Mouse (Mus musculus): ENCODE results near the gene Srr. TPM values are rescaled to one million over a fixed set of nuclear protein-coding genes. Genes with fewer than 3 reads are reported as not detected.

Srr gene
- polyA plus RNA-seq, 1 experiment from 2014 or later = 34.3 TPM

DNA sequence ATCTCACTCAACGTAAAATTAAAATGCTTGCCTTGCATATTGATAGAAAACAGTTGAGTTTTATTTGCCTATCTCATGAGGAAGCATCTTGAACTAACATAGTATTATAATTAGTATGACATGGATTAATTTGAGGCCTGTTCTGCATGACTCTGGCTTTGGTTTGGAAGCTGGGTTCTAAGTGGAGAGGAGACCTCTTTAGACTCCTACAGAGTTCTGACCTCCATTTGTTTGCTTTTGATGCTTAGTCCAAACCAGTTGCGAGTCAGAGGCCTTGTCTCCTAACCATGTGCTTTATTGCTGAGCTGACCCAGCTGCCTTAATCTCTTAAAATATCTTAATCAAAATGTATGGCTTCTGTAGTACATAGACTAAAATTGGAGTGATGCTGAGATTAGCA lies 31.9 kb upstream of the Srr start:
- Histone ChIP-seq H3K27ac (ENCODE audit: low read depth, low read length) (no peak overlapping the region), H3K4me1 (ENCODE audit: control insufficient read depth, insufficient read depth, low read length) (no peaks in the 10 kb centered on the region), H3K36me3 (ENCODE audit: control insufficient read depth, insufficient read depth, low read length) (no peaks in the 10 kb centered on the region), H3K27me3 (ENCODE audit: control insufficient read depth, insufficient read depth, low read length) (no peaks in the 10 kb centered on the region), H3K9ac (ENCODE audit: low read length) (no peak overlapping the region), H3K9me3 (ENCODE audit: control insufficient read depth, low read length) (no peaks in the 10 kb centered on the region), H3K4me3 (ENCODE audit: low read depth, low read length) (no peak overlapping the region), H3K4me2 (ENCODE audit: low read depth) (no peak overlapping the region)
- ATAC-seq (ENCODE audit: insufficient read depth, low FRiP score, low TSS enrichment) (no peak), DNase-seq (ENCODE audit: low spot score) (no peak)
- 87% methylated on average over 2 of the region's 2 CpGs for WGBS

DNA sequence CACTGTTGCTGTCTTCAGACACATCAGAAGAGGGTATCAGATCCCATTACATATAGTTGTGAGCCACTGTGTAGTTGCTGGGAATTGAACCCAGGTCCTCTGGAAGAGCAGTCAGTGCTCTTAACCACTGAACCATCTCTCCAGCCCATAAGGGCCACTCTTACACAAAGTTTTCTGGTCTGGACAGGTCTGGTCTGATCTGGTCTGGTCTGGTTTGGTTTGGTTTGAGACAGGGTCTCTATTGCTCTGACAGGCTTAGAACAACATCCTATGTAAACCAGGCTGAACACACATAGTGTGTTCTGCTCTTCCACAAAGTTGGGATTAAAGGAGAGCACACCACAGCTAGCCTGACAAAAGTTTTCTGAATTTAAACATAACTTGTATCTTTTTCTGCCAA lies 30.3 kb upstream of the Srr start:
- Histone ChIP-seq H3K9ac (ENCODE audit: low read length) (no peak overlapping the region), H3K4me1 (ENCODE audit: control insufficient read depth, insufficient read depth, low read length) (no peaks in the 10 kb centered on the region), H3K36me3 (ENCODE audit: control insufficient read depth, insufficient read depth, low read length) (no peaks in the 10 kb centered on the region), H3K4me3 (ENCODE audit: low read depth, low read length) (no peak overlapping the region), H3K9me3 (ENCODE audit: control insufficient read depth, low read length) (no peaks in the 10 kb centered on the region), H3K27ac (ENCODE audit: low read depth, low read length) (no peak overlapping the region), H3K4me2 (ENCODE audit: low read depth) (no peak overlapping the region), H3K27me3 (ENCODE audit: control insufficient read depth, insufficient read depth, low read length) (no peaks in the 10 kb centered on the region)
- no peak for DNase-seq (ENCODE audit: low spot score)
- no peak for ATAC-seq (ENCODE audit: insufficient read depth, low FRiP score, low TSS enrichment)

DNA sequence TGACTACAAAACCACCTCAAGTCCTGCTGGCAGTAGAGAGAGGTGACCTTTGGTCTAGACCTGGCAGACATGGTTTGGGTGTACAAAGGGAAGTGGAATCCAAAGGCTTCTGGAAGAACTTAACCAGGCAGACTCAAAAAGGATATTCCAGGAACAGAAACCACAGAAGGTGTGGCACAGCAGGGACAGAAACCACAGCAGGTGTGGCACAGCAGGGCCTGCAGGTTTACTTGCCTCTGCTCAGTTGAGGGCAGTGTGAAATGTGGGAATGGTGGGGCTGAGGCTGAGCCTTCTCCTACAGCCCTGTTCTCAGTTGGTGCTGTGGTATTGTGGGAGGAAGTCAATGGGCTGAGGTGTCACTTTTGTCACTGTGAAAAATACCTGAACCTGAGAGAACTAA lies 29.2 kb upstream of the Srr start:
- H3K4me1 ChIP-seq (ENCODE audit: control insufficient read depth, insufficient read depth, low read length) = no peaks in the 10 kb centered on the region
- H3K4me2 ChIP-seq (ENCODE audit: low read depth) = no peak overlapping the region
- DNase-seq (ENCODE audit: low spot score) = no peak
- no peaks in the 10 kb centered on the region for H3K9me3 ChIP-seq (ENCODE audit: control insufficient read depth, low read length)
- H3K27ac ChIP-seq (ENCODE audit: low read depth, low read length) = no peak overlapping the region
- no peak overlapping the region for H3K4me3 ChIP-seq (ENCODE audit: low read depth, low read length)
- H3K9ac ChIP-seq (ENCODE audit: low read length) = no peak overlapping the region
- H3K27me3 ChIP-seq (ENCODE audit: control insufficient read depth, insufficient read depth, low read length) = no peaks in the 10 kb centered on the region
- no peaks in the 10 kb centered on the region for H3K36me3 ChIP-seq (ENCODE audit: control insufficient read depth, insufficient read depth, low read length)
- ATAC-seq (ENCODE audit: insufficient read depth, low FRiP score, low TSS enrichment) = no peak

DNA sequence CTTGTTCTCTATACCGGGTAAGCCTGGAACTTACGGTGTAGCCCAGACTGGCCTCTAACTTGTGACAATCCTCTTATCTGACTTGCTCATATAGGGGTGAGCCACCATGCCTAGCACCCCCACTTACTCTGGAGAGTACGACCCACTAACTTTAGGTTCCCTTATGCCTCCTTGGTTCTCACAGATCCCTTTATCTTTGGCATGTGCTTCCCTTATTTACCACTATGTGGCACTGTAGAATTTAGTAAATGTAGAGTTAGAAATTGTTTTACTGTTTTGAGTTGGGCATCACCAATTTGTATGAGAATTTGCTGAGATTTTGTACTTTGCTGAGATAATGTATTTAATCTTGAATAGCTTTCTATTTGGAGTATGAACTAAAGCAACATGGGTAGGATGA lies 20.6 kb upstream of the Srr start:
- H3K9me3 ChIP-seq (ENCODE audit: control insufficient read depth, low read length) = no peaks in the 10 kb centered on the region
- no peak overlapping the region for H3K27ac ChIP-seq (ENCODE audit: low read depth, low read length)
- no peaks in the 10 kb centered on the region for H3K27me3 ChIP-seq (ENCODE audit: control insufficient read depth, insufficient read depth, low read length)
- H3K4me2 ChIP-seq (ENCODE audit: low read depth) = no peak overlapping the region
- no peak overlapping the region for H3K9ac ChIP-seq (ENCODE audit: low read length)
- DNase-seq (ENCODE audit: low spot score) = no peak
- no peak for ATAC-seq (ENCODE audit: insufficient read depth, low FRiP score, low TSS enrichment)
- WGBS = 79% methylated on average over 3 of the region's 3 CpGs
- H3K4me3 ChIP-seq (ENCODE audit: low read depth, low read length) = no peak overlapping the region
- no peaks in the 10 kb centered on the region for H3K36me3 ChIP-seq (ENCODE audit: control insufficient read depth, insufficient read depth, low read length)
- no peaks in the 10 kb centered on the region for H3K4me1 ChIP-seq (ENCODE audit: control insufficient read depth, insufficient read depth, low read length)

DNA sequence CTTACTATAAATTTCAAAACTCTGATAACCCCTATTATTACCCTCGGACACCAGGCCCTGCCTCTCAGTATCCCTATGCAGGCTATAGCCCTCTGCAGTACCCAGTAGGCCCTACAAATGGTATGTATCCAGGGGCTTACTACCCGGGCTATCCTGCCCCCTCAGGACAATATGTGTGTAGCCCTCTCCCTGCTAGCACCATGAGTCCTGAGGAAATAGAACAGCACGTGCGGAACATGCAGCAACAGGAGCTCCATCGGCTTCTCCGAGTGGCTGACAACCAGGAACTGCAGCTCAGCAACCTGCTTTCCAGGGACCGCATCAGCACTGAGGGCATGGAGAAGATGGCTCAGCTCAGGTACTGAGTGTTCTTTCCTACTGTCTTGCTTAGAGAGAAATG lies 4.6 kb upstream of the Srr start:
- no peak overlapping the region for H3K27ac ChIP-seq (ENCODE audit: low read depth, low read length)
- ATAC-seq (ENCODE audit: insufficient read depth, low FRiP score, low TSS enrichment) (no peak), DNase-seq (ENCODE audit: low spot score) (no peak)
- H3K27me3 ChIP-seq (ENCODE audit: control insufficient read depth, insufficient read depth, low read length) = no peaks in the 10 kb centered on the region
- WGBS = 92% methylated on average over 7 of the region's 7 CpGs
- no peak overlapping the region for H3K4me3 ChIP-seq (ENCODE audit: low read depth, low read length)
- H3K4me2 ChIP-seq (ENCODE audit: low read depth) = no peak overlapping the region
- no peaks in the 10 kb centered on the region for H3K9me3 ChIP-seq (ENCODE audit: control insufficient read depth, low read length)
- peaks cover 9% of the 10 kb centered on the region for H3K36me3 ChIP-seq (ENCODE audit: control insufficient read depth, insufficient read depth, low read length)
- peaks cover 10% of the 10 kb centered on the region for H3K4me1 ChIP-seq (ENCODE audit: control insufficient read depth, insufficient read depth, low read length)
- no peak overlapping the region for H3K9ac ChIP-seq (ENCODE audit: low read length)

DNA sequence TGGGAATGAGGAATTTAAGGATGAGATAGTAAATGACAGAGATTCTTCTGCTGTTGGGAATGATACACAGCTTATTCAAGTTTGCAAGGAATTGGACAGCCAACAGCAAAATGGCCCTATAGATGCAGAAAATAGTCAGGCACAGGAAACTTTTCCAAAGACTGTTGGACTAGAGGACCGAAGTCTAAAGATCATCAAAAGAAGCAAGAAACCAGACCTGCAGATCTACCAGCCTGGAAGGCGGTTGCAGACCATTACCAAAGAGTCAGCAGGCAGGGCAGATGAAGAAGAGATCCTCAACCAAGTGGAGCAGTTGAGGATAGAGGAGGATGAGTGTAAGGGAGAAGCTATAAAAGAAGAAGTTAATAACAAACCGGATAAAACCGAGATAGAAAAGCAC lies 3.4 kb upstream of the Srr start:
- Histone ChIP-seq H3K27ac (ENCODE audit: low read depth, low read length) (no peak overlapping the region), H3K4me2 (ENCODE audit: low read depth) (no peak overlapping the region), H3K9me3 (ENCODE audit: control insufficient read depth, low read length) (no peaks in the 10 kb centered on the region), H3K27me3 (ENCODE audit: control insufficient read depth, insufficient read depth, low read length) (no peaks in the 10 kb centered on the region), H3K9ac (ENCODE audit: low read length) (no peak overlapping the region), H3K36me3 (ENCODE audit: control insufficient read depth, insufficient read depth, low read length) (peaks cover 6% of the 10 kb centered on the region), H3K4me3 (ENCODE audit: low read depth, low read length) (no peak overlapping the region), H3K4me1 (ENCODE audit: control insufficient read depth, insufficient read depth, low read length) (peaks cover 12% of the 10 kb centered on the region)
- DNase-seq (ENCODE audit: low spot score) (no peak), ATAC-seq (ENCODE audit: insufficient read depth, low FRiP score, low TSS enrichment) (no peak)
- 72% methylated on average over 4 of the region's 4 CpGs for WGBS

DNA sequence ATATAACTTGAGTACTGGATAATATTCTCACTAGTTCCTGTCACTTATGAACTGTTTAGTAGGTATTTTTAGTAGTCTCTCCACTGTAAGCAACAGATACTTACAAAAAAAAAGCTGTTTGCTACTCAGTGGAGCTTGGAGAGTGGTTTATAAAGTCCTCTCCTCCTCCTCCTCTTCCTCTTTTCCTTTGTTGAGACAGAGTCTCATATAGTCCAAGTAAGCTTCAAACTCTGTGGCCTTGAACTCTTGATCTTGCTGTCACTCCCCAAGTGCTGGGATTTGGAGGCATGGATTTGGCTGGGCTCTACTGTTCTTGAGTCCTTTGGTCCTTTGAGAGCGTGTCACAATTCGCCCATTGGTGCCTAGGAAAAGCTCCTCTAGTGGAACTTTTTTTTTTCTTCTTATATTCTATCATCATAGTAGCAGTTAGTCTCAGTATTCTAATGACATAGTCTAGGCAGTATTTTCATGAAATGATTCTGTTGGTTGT lies 1.5 kb upstream of the Srr start:
- no peak for ATAC-seq (ENCODE audit: insufficient read depth, low FRiP score, low TSS enrichment)
- no peak for DNase-seq (ENCODE audit: low spot score)
- Histone ChIP-seq H3K4me3 (ENCODE audit: low read depth, low read length) (peak overlapping the region; percentile 79; the same call in 1 of the 2 replicates), H3K27me3 (ENCODE audit: control insufficient read depth, insufficient read depth, low read length) (no peaks in the 10 kb centered on the region), H3K9ac (ENCODE audit: low read length) (no peak overlapping the region), H3K27ac (ENCODE audit: low read depth, low read length) (no peak overlapping the region), H3K4me2 (ENCODE audit: low read depth) (no peak overlapping the region), H3K4me1 (ENCODE audit: control insufficient read depth, insufficient read depth, low read length) (peaks cover 12% of the 10 kb centered on the region), H3K9me3 (ENCODE audit: control insufficient read depth, low read length) (no peaks in the 10 kb centered on the region), H3K36me3 (ENCODE audit: control insufficient read depth, insufficient read depth, low read length) (peaks cover 6% of the 10 kb centered on the region)
- WGBS = 96% methylated on average over 2 of the region's 2 CpGs

DNA sequence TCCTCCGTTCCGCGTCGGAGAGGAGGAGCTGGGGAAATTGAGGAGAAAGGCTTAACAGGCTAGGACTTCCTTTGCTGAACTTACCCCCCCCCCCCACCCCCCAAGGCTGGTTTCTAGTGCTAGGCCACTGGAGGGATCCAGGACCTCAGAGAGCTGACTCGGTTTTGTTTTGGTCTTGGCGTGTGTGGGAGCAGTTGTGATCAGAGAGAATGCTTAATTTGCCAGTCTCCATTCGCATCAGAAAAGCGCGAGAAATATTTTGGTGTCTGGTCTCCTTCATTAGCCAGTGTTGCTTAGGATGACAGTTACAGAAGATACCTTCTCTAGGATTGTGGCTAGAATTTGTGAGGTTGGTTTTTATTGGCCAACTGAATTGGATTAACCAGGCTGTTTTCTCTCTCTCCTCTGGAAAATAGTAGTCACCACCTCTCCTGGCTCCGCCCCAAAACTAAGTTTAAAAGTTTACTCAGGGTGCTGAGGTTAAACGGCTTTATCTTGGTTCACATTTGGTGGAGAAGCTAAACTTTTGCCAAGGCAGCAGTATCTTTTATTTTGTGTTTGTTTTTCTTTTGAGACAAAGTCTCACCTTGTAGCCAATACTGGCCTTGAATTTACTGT lies 749 bp upstream of the Srr start:
- Histone ChIP-seq H3K27ac (ENCODE audit: low read depth, low read length) (peak overlapping the region; percentile 94), H3K4me3 (ENCODE audit: low read depth, low read length) (peak overlapping the region; percentile 79), H3K9me3 (ENCODE audit: control insufficient read depth, low read length) (no peaks in the 10 kb centered on the region), H3K4me1 (ENCODE audit: control insufficient read depth, insufficient read depth, low read length) (peaks cover 12% of the 10 kb centered on the region), H3K4me2 (ENCODE audit: low read depth) (peak overlapping the region; percentile 69), H3K9ac (ENCODE audit: low read length) (peak overlapping the region; percentile 91), H3K27me3 (ENCODE audit: control insufficient read depth, insufficient read depth, low read length) (no peaks in the 10 kb centered on the region), H3K36me3 (ENCODE audit: control insufficient read depth, insufficient read depth, low read length) (peaks cover 6% of the 10 kb centered on the region)
- 7% methylated on average over 11 of the region's 11 CpGs for WGBS
- ATAC-seq (ENCODE audit: insufficient read depth, low FRiP score, low TSS enrichment) (no peak), DNase-seq (ENCODE audit: low spot score) (no peak)

DNA sequence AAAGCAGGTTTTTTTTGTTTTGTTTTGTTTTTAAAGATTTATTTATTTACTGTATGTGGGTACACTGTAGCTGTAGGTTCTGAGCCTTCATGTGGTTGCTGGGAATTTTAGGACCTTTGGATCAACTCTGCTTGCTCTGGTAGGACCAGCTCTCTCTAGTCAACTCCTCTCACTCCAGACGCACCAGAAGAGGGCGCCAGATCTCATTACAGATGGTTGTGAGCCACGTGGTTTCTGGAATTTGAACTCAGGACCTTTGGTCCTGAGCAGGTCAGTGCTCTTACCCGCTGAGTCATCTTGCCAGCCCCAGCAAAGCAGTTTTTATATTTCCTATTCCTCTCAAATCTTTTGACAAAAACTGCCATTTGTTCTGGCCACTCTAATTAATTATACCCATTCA lies 1.6 kb downstream of the Srr start:
- ATAC-seq (ENCODE audit: insufficient read depth, low FRiP score, low TSS enrichment) = no peak
- H3K4me3 ChIP-seq (ENCODE audit: low read depth, low read length) = no peak overlapping the region
- H3K9ac ChIP-seq (ENCODE audit: low read length) = no peak overlapping the region
- H3K36me3 ChIP-seq (ENCODE audit: control insufficient read depth, insufficient read depth, low read length) = no peaks in the 10 kb centered on the region
- H3K4me2 ChIP-seq (ENCODE audit: low read depth) = no peak overlapping the region
- WGBS = 81% methylated on average over 4 of the region's 4 CpGs
- H3K27me3 ChIP-seq (ENCODE audit: control insufficient read depth, insufficient read depth, low read length) = no peaks in the 10 kb centered on the region
- H3K9me3 ChIP-seq (ENCODE audit: control insufficient read depth, low read length) = no peaks in the 10 kb centered on the region
- no peak overlapping the region for H3K27ac ChIP-seq (ENCODE audit: low read depth, low read length)
- H3K4me1 ChIP-seq (ENCODE audit: control insufficient read depth, insufficient read depth, low read length) = peaks cover 12% of the 10 kb centered on the region
- DNase-seq (ENCODE audit: low spot score) = no peak
